Comparison of ENCODE assay signal across 22 mouse cellular contexts in the genomic region with DNA sequence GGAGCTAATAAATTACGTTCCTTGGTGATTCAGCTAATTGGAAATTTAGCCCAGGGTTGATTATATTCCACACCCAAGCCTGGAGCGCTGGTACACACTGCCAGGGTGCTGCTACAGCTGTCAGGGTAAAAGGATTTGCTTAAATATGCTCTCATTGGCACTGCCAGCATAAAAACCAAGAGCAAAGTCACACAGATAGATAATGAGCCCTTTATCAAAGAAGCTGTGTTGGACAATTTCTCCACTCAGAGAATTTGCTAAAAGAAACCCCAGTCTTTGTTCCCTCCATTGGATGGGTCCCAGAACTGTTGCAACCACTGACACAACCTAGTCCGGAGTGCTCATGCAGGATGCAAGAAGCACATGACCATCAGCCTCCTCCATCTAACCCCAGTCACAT. TPM values are rescaled to one million over a fixed set of nuclear protein-coding genes. Genes with fewer than 3 reads are reported as not detected.
DNase-seq lines count a peak whose midpoint lies in the region; ATAC-seq lines count a peak whose summit lies in the region.
"Had no signal": no experiment of that assay in that cellular context is flagged by ENCODE, and none has a peak within 500 bp of the region (broad histone marks: within the 10 kb centered on the region; RNA-seq: fewer than 3 reads in every experiment).

No protein-coding gene starts in this region.

- H3K27me3 ChIP-seq in forebrain, embryonic 14.5 days (replicated peaks; ENCODE audit: control insufficient read depth, insufficient read depth, low read length): no peaks in the 10 kb centered on the region
- H3K27me3 ChIP-seq in forebrain, embryonic 11.5 days (ENCODE audit: control insufficient read depth, insufficient read depth, low read length): no peaks in the 10 kb centered on the region
- no peaks in the 10 kb centered on the region for H3K27me3 ChIP-seq in hindbrain, embryonic 16.5 days (replicated peaks; ENCODE audit: control insufficient read depth, insufficient read depth, low read length)
- H3K27me3 ChIP-seq in hindbrain, embryonic 14.5 days (ENCODE audit: control insufficient read depth, insufficient read depth, low read length): no peaks in the 10 kb centered on the region
- no peaks in the 10 kb centered on the region for H3K27me3 ChIP-seq in midbrain, embryonic 16.5 days (ENCODE audit: control insufficient read depth, insufficient read depth, low read depth, low read length)
- no peaks in the 10 kb centered on the region for H3K27me3 ChIP-seq in midbrain, embryonic 15.5 days (replicated peaks)
- H3K27me3 ChIP-seq: embryonic facial prominence, embryonic 12.5 days; forebrain, embryonic 13.5 days; hindbrain, embryonic 15.5 days; kidney, embryonic 15.5 days; limb, embryonic 15.5 days had no signal

- no peak overlapping the region for H3K4me3 ChIP-seq in forebrain, embryonic 14.5 days (ENCODE audit: low read depth, low read length)
- no peak overlapping the region for H3K4me3 ChIP-seq in forebrain, embryonic 11.5 days (ENCODE audit: low read depth, low read length)
- no peak overlapping the region for H3K4me3 ChIP-seq in hindbrain, embryonic 16.5 days (ENCODE audit: low read length)
- no peak overlapping the region for H3K4me3 ChIP-seq in hindbrain, embryonic 14.5 days (replicated peaks; ENCODE audit: low read length)
- H3K4me3 ChIP-seq in midbrain, embryonic 16.5 days (ENCODE audit: low read depth, low read length): no peak overlapping the region
- H3K4me3 ChIP-seq in midbrain, embryonic 15.5 days: no peak overlapping the region
- H3K4me3 ChIP-seq: embryonic facial prominence, embryonic 12.5 days; forebrain, embryonic 13.5 days; hindbrain, embryonic 15.5 days; kidney, embryonic 15.5 days; limb, embryonic 15.5 days had no signal

- no peaks in the 10 kb centered on the region for H3K9me3 ChIP-seq in forebrain, embryonic 14.5 days (replicated peaks; ENCODE audit: control insufficient read depth, low read length)
- H3K9me3 ChIP-seq in forebrain, embryonic 11.5 days (ENCODE audit: control insufficient read depth, low read length): no peaks in the 10 kb centered on the region
- no peaks in the 10 kb centered on the region for H3K9me3 ChIP-seq in hindbrain, embryonic 16.5 days (ENCODE audit: control insufficient read depth, low read length)
- H3K9me3 ChIP-seq in hindbrain, embryonic 14.5 days (ENCODE audit: control insufficient read depth, low read length): no peaks in the 10 kb centered on the region
- no peaks in the 10 kb centered on the region for H3K9me3 ChIP-seq in midbrain, embryonic 16.5 days (replicated peaks; ENCODE audit: control insufficient read depth, low read length, poor library complexity, severe bottlenecking)
- no peaks in the 10 kb centered on the region for H3K9me3 ChIP-seq in midbrain, embryonic 15.5 days
- H3K9me3 ChIP-seq: embryonic facial prominence, embryonic 12.5 days; forebrain, embryonic 13.5 days; hindbrain, embryonic 15.5 days; kidney, embryonic 15.5 days; limb, embryonic 15.5 days had no signal

- H3K4me2 ChIP-seq in forebrain, embryonic 14.5 days (ENCODE audit: low read length): no peak overlapping the region
- H3K4me2 ChIP-seq in forebrain, embryonic 11.5 days (ENCODE audit: low read depth, low read length, severe bottlenecking): no peak overlapping the region
- no peak overlapping the region for H3K4me2 ChIP-seq in hindbrain, embryonic 16.5 days (ENCODE audit: low read length)
- no peak overlapping the region for H3K4me2 ChIP-seq in hindbrain, embryonic 14.5 days (replicated peaks)
- no peak overlapping the region for H3K4me2 ChIP-seq in midbrain, embryonic 16.5 days (ENCODE audit: low read length)
- no peak overlapping the region for H3K4me2 ChIP-seq in midbrain, embryonic 15.5 days
- H3K4me2 ChIP-seq: embryonic facial prominence, embryonic 12.5 days; forebrain, embryonic 13.5 days; hindbrain, embryonic 15.5 days; kidney, embryonic 15.5 days; limb, embryonic 15.5 days had no signal

- peak; percentile 23; the same call in 1 of the 2 replicates for ATAC-seq in forebrain, embryonic 14.5 days
- ATAC-seq in forebrain, embryonic 11.5 days (replicated peaks; ENCODE audit: low FRiP score): no peak
- ATAC-seq in hindbrain, embryonic 16.5 days: peak; percentile 37; the same call in 1 of the 2 replicates
- no peak for ATAC-seq in hindbrain, embryonic 14.5 days (ENCODE audit: low FRiP score)
- ATAC-seq in midbrain, embryonic 16.5 days: 0 out of 2 replicates have a peak, but pooled peaks have one; percentile 17
- ATAC-seq in midbrain, embryonic 15.5 days (replicated peaks): no peak
- ATAC-seq: forebrain, embryonic 13.5 days had no signal

- DNase-seq in forebrain, embryonic 14.5 days (ENCODE audit: low spot score): peak; percentile 44
- DNase-seq in forebrain, embryonic 11.5 days (ENCODE audit: low spot score): no peak
- DNase-seq in hindbrain, embryonic 14.5 days (ENCODE audit: low spot score): no peak
- DNase-seq in telencephalon, adult 2 months (ENCODE audit: low read depth, low spot score): peak; percentile 78
- DNase-seq in urinary bladder, postnatal 10 days (ENCODE audit: low spot score): no peak
- DNase-seq: adrenal gland, postnatal 25 days; cerebellum, adult 11-12 months; cerebellum, postnatal 25 days; gastrocnemius, postnatal 36 days; kidney, adult 11 months; kidney, postnatal 36 days; left cerebral cortex, postnatal 4 days; lung, postnatal 4 days had no signal

- no peak overlapping the region for H3K9ac ChIP-seq in forebrain, embryonic 14.5 days (ENCODE audit: low read length)
- no peak overlapping the region for H3K9ac ChIP-seq in forebrain, embryonic 11.5 days (ENCODE audit: low read length)
- no peak overlapping the region for H3K9ac ChIP-seq in hindbrain, embryonic 16.5 days (ENCODE audit: low read depth, low read length)
- no peak overlapping the region for H3K9ac ChIP-seq in hindbrain, embryonic 14.5 days
- no peak overlapping the region for H3K9ac ChIP-seq in midbrain, embryonic 16.5 days (ENCODE audit: low read depth, low read length)
- no peak overlapping the region for H3K9ac ChIP-seq in midbrain, embryonic 15.5 days
- H3K9ac ChIP-seq: embryonic facial prominence, embryonic 12.5 days; forebrain, embryonic 13.5 days; hindbrain, embryonic 15.5 days; kidney, embryonic 15.5 days; limb, embryonic 15.5 days had no signal

- 38% methylated on average over 3 of the region's 3 CpGs for WGBS in forebrain, embryonic 14.5 days
- 82% methylated on average over 3 of the region's 3 CpGs for WGBS in forebrain, embryonic 11.5 days
- 53% methylated on average over 3 of the region's 3 CpGs for WGBS in hindbrain, embryonic 16.5 days
- 62% methylated on average over 3 of the region's 3 CpGs for WGBS in hindbrain, embryonic 14.5 days
- WGBS in midbrain, embryonic 16.5 days: 59% methylated on average over 3 of the region's 3 CpGs
- 57% methylated on average over 3 of the region's 3 CpGs for WGBS in midbrain, embryonic 15.5 days

- H3K36me3 ChIP-seq in forebrain, embryonic 14.5 days (ENCODE audit: control insufficient read depth, insufficient read depth, low read length): no peaks in the 10 kb centered on the region
- no peaks in the 10 kb centered on the region for H3K36me3 ChIP-seq in forebrain, embryonic 11.5 days (ENCODE audit: control insufficient read depth, insufficient read depth, low read length)
- H3K36me3 ChIP-seq in hindbrain, embryonic 16.5 days (ENCODE audit: control insufficient read depth, insufficient read depth, low read length): no peaks in the 10 kb centered on the region
- H3K36me3 ChIP-seq in hindbrain, embryonic 14.5 days (replicated peaks; ENCODE audit: control insufficient read depth, insufficient read depth): no peaks in the 10 kb centered on the region
- H3K36me3 ChIP-seq in midbrain, embryonic 16.5 days (ENCODE audit: control insufficient read depth, insufficient read depth, low read length): no peaks in the 10 kb centered on the region
- no peaks in the 10 kb centered on the region for H3K36me3 ChIP-seq in midbrain, embryonic 15.5 days (replicated peaks)
- H3K36me3 ChIP-seq: embryonic facial prominence, embryonic 12.5 days; hindbrain, embryonic 15.5 days; kidney, embryonic 15.5 days; limb, embryonic 15.5 days had no signal

- 0 out of 2 replicates have a peak, but pooled peaks cover 7% of the 10 kb centered on the region for H3K4me1 ChIP-seq in forebrain, embryonic 14.5 days (ENCODE audit: control insufficient read depth, insufficient read depth, low read length)
- H3K4me1 ChIP-seq in forebrain, embryonic 11.5 days (replicated peaks; ENCODE audit: control insufficient read depth, insufficient read depth, low read length): no peaks in the 10 kb centered on the region
- peaks cover 2% of the 10 kb centered on the region for H3K4me1 ChIP-seq in hindbrain, embryonic 16.5 days (ENCODE audit: control insufficient read depth, insufficient read depth, low read depth, low read length)
- H3K4me1 ChIP-seq in hindbrain, embryonic 14.5 days (replicated peaks; ENCODE audit: control insufficient read depth, insufficient read depth, low read length): 0 out of 2 replicates have a peak, but pooled peaks cover 3% of the 10 kb centered on the region
- H3K4me1 ChIP-seq in midbrain, embryonic 16.5 days (ENCODE audit: control insufficient read depth, insufficient read depth, low read length): no peaks in the 10 kb centered on the region
- H3K4me1 ChIP-seq in midbrain, embryonic 15.5 days: no peaks in the 10 kb centered on the region
- H3K4me1 ChIP-seq: embryonic facial prominence, embryonic 12.5 days; hindbrain, embryonic 15.5 days; kidney, embryonic 15.5 days; limb, embryonic 15.5 days had no signal

- no peak overlapping the region for H3K27ac ChIP-seq in forebrain, embryonic 14.5 days (ENCODE audit: low read depth, low read length)
- H3K27ac ChIP-seq in forebrain, embryonic 11.5 days (ENCODE audit: low read depth, low read length): no peak overlapping the region
- no peak overlapping the region for H3K27ac ChIP-seq in hindbrain, embryonic 16.5 days (ENCODE audit: low read depth, low read length)
- H3K27ac ChIP-seq in hindbrain, embryonic 14.5 days: no peak overlapping the region
- no peak overlapping the region for H3K27ac ChIP-seq in midbrain, embryonic 16.5 days (ENCODE audit: low read length)
- H3K27ac ChIP-seq in midbrain, embryonic 15.5 days: no peak overlapping the region
- H3K27ac ChIP-seq: embryonic facial prominence, embryonic 12.5 days; forebrain, embryonic 13.5 days; hindbrain, embryonic 15.5 days; kidney, embryonic 15.5 days; limb, embryonic 15.5 days; stomach, postnatal 0 days had no signal

RNA-seq across cellular contexts. Expression of gene Pik3r1, which starts 9.8 kb away (rescaled TPM):
- 26.8 and 41.6 TPM in 2 replicates for polyA plus RNA-seq in forebrain, embryonic 14.5 days (2014; fragmentation: Nextera tagmentation; extraction: Ambion mirVana)
- polyA plus RNA-seq in forebrain, embryonic 11.5 days (2014; fragmentation: Nextera tagmentation; extraction: Ambion mirVana): 16.5 and 18.3 TPM in 2 replicates
- polyA plus RNA-seq in hindbrain, embryonic 16.5 days (2015; fragmentation: Nextera tagmentation; extraction: Ambion mirVana): 51.3 and 51.6 TPM in 2 replicates
- polyA plus RNA-seq in hindbrain, embryonic 14.5 days (2014; fragmentation: Nextera tagmentation; extraction: Ambion mirVana): 86.7 and 94.5 TPM in 2 replicates
- polyA plus RNA-seq in midbrain, embryonic 16.5 days (2015; fragmentation: Nextera tagmentation; extraction: Ambion mirVana): 45.7 and 49.1 TPM in 2 replicates
- 42.2 and 48.8 TPM in 2 replicates for polyA plus RNA-seq in midbrain, embryonic 15.5 days (2015; fragmentation: Nextera tagmentation; extraction: Ambion mirVana)

Comparison
In these comparisons a context has a peak if more than half of its experiments do, and no peak if none do; other contexts are left out.
1. ATAC-seq: peak in forebrain, embryonic 14.5 days (single experiment), hindbrain, embryonic 16.5 days (single experiment) and midbrain, embryonic 16.5 days (single experiment); none in forebrain, embryonic 11.5 days (single experiment), hindbrain, embryonic 14.5 days (single experiment) and midbrain, embryonic 15.5 days (single experiment).
2. DNase-seq: peak in forebrain, embryonic 14.5 days (single experiment) and telencephalon, adult 2 months (single experiment); none in forebrain, embryonic 11.5 days (single experiment), hindbrain, embryonic 14.5 days (single experiment) and urinary bladder, postnatal 10 days (single experiment).